Mouse (Mus musculus) lung, embryonic 16.5 days (tissue): ENCODE data around the gene Arhgap25. TPM values are rescaled to one million over a fixed set of nuclear protein-coding genes. Genes with fewer than 3 reads are reported as not detected.

ENCODE experiments used
- ATAC-seq: fragments of 200-750 bp; cut with Nextera tagmentation; 2 replicates; pipeline ENCODE4 v1.8.0; 2017; ENCODE audit warnings: low read depth, mild to moderate bottlenecking, moderate library complexity
- H3K27ac ChIP-seq: fragments of 300-500 bp; sonication (generic); 2 replicates; pipeline ENCODE4 v1.5.1; 2014; ENCODE audit warnings: mild to moderate bottlenecking, control low read depth, low read length
- H3K27me3 ChIP-seq: fragments of 300-500 bp; sonication (generic); 2 replicates; pipeline ENCODE4 v1.6.1; 2014; ENCODE audit warnings: low read depth, low read length, mixed read lengths; ENCODE audit not compliant: control insufficient read depth, insufficient read depth
- H3K36me3 ChIP-seq: fragments of 300-500 bp; sonication (generic); 2 replicates; pipeline ENCODE4 v1.6.1; 2014; ENCODE audit warnings: low read length; ENCODE audit not compliant: control insufficient read depth, insufficient read depth
- H3K4me1 ChIP-seq: fragments of 300-500 bp; sonication (generic); replicated peaks from 2 replicates; pipeline ENCODE4 v1.6.1; 2014; ENCODE audit warnings: low read length, mixed read lengths; ENCODE audit not compliant: control insufficient read depth, insufficient read depth
- H3K4me2 ChIP-seq: fragments of 300-500 bp; sonication (generic); 2 replicates; pipeline ENCODE4 v1.6.1; 2014; ENCODE audit warnings: low read depth, low read length, control low read depth
- H3K4me3 ChIP-seq: fragments of 300-500 bp; sonication (generic); 2 replicates; pipeline ENCODE4 v1.5.1; 2014; ENCODE audit warnings: mild to moderate bottlenecking, low read length, control low read depth
- H3K9ac ChIP-seq: fragments of 300-500 bp; sonication (generic); 2 replicates; pipeline ENCODE4 v1.6.1; 2014; ENCODE audit warnings: low read length, control low read depth
- H3K9me3 ChIP-seq: fragments of 300-500 bp; sonication (generic); 2 replicates; pipeline ENCODE4 v1.6.1; 2016; ENCODE audit warnings: low read length; ENCODE audit not compliant: control insufficient read depth
- WGBS: fragments of 180-500 bp; shearing (Covaris S2); extraction: QIAGEN DNeasy Blood & Tissue Kit; methylation state at CpG from one replicate; pipeline ENCODE4 v1.1.7; 2014; 5-methylcytosine and 5-hydroxymethylcytosine counted together
- polyA plus RNA-seq: library from polyadenylated mRNA; unstranded; fragments of >200 nt; fragmentation: Nextera tagmentation; extraction: Ambion mirVana; gene quantifications from 2 replicates; pipeline ENCODE4 v1.2.1, GENCODE M21; 2015

Gene Arhgap25
- polyA plus RNA-seq, 1 experiment from 2014 or later: 9.4 TPM

GRCm38 (mm10) chr6:87565166-87565565 lies 32.1 kb upstream of the Arhgap25 start:
- Histone ChIP-seq H3K27me3 (no peaks in the 10 kb centered on the region), H3K4me3 (no peak overlapping the region), H3K27ac (no peak overlapping the region), H3K36me3 (no peaks in the 10 kb centered on the region), H3K9me3 (no peaks in the 10 kb centered on the region), H3K4me1 (peaks cover 3% of the 10 kb centered on the region), H3K9ac (no peak overlapping the region), H3K4me2 (no peak overlapping the region)
- 0 out of 2 replicates have a peak, but pooled peaks have one; percentile 44 for ATAC-seq
- 63% methylated on average over 5 of the region's 5 CpGs for WGBS

- H3K4me3 ChIP-seq: no peak overlapping the region
- 84% methylated on average over 4 of the region's 4 CpGs for WGBS
- no peaks in the 10 kb centered on the region for H3K36me3 ChIP-seq
- no peaks in the 10 kb centered on the region for H3K27me3 ChIP-seq
- no peak overlapping the region for H3K27ac ChIP-seq
- H3K9ac ChIP-seq: no peak overlapping the region
- no peak overlapping the region for H3K4me2 ChIP-seq
- ATAC-seq: no peak
- H3K9me3 ChIP-seq: no peaks in the 10 kb centered on the region
- H3K4me1 ChIP-seq: peaks cover 3% of the 10 kb centered on the region
Observed at GRCm38 (mm10) chr6:87564356-87564755, 31.3 kb upstream of the Arhgap25 start.

GRCm38 (mm10) chr6:87553724-87554123 lies 20.7 kb upstream of the Arhgap25 start:
- Histone ChIP-seq H3K4me3 (no peak overlapping the region), H3K9ac (no peak overlapping the region), H3K4me1 (no peaks in the 10 kb centered on the region), H3K27me3 (no peaks in the 10 kb centered on the region), H3K9me3 (no peaks in the 10 kb centered on the region), H3K36me3 (no peaks in the 10 kb centered on the region), H3K4me2 (no peak overlapping the region), H3K27ac (no peak overlapping the region)
- no peak for ATAC-seq
- WGBS: 73% methylated on average over 3 of the region's 3 CpGs

GRCm38 (mm10) chr6:87552054-87552807 lies 19.2 kb upstream of the Arhgap25 start:
- WGBS: 47% methylated on average over 7 of the region's 7 CpGs
- no peak overlapping the region for H3K27ac ChIP-seq
- no peak overlapping the region for H3K4me3 ChIP-seq
- H3K9me3 ChIP-seq: no peaks in the 10 kb centered on the region
- no peaks in the 10 kb centered on the region for H3K4me1 ChIP-seq
- H3K36me3 ChIP-seq: no peaks in the 10 kb centered on the region
- H3K27me3 ChIP-seq: no peaks in the 10 kb centered on the region
- no peak for ATAC-seq
- H3K4me2 ChIP-seq: no peak overlapping the region
- H3K9ac ChIP-seq: no peak overlapping the region

GRCm38 (mm10) chr6:87547836-87548235 lies 14.8 kb upstream of the Arhgap25 start:
- Histone ChIP-seq H3K27me3 (no peaks in the 10 kb centered on the region), H3K4me2 (no peak overlapping the region), H3K4me1 (no peaks in the 10 kb centered on the region), H3K9me3 (peaks cover 7% of the 10 kb centered on the region), H3K9ac (no peak overlapping the region), H3K4me3 (no peak overlapping the region), H3K27ac (no peak overlapping the region), H3K36me3 (no peaks in the 10 kb centered on the region)
- WGBS: 84% methylated on average over 7 of the region's 7 CpGs
- ATAC-seq: no peak

- Histone ChIP-seq H3K9me3 (peaks cover 7% of the 10 kb centered on the region), H3K27ac (no peak overlapping the region), H3K36me3 (no peaks in the 10 kb centered on the region), H3K27me3 (no peaks in the 10 kb centered on the region), H3K4me2 (no peak overlapping the region), H3K4me3 (no peak overlapping the region), H3K4me1 (no peaks in the 10 kb centered on the region), H3K9ac (no peak overlapping the region)
- WGBS: 70% methylated on average over 4 of the region's 4 CpGs
- ATAC-seq: no peak
Observed at GRCm38 (mm10) chr6:87547431-87547830, 14.4 kb upstream of the Arhgap25 start.

- Histone ChIP-seq H3K27me3 (no peaks in the 10 kb centered on the region), H3K27ac (no peak overlapping the region), H3K9ac (no peak overlapping the region), H3K9me3 (peaks cover 7% of the 10 kb centered on the region), H3K36me3 (no peaks in the 10 kb centered on the region), H3K4me3 (no peak overlapping the region), H3K4me1 (peaks cover 4% of the 10 kb centered on the region), H3K4me2 (no peak overlapping the region)
- 50% methylated on average over 1 of the region's 1 CpGs for WGBS
- ATAC-seq: no peak
Observed at GRCm38 (mm10) chr6:87545331-87546217, 12.5 kb upstream of the Arhgap25 start.

GRCm38 (mm10) chr6:87542027-87542426 lies 9.0 kb upstream of the Arhgap25 start:
- ATAC-seq: peak; percentile 90
- 25% methylated on average over 9 of the region's 9 CpGs for WGBS
- Histone ChIP-seq H3K4me3 (no peak overlapping the region), H3K9ac (no peak overlapping the region), H3K4me2 (no peak overlapping the region), H3K27me3 (no peaks in the 10 kb centered on the region), H3K27ac (no peak overlapping the region), H3K9me3 (peaks cover 7% of the 10 kb centered on the region), H3K36me3 (no peaks in the 10 kb centered on the region), H3K4me1 (peaks cover 4% of the 10 kb centered on the region)

GRCm38 (mm10) chr6:87541171-87541571 lies 8.1 kb upstream of the Arhgap25 start:
- Histone ChIP-seq H3K9me3 (peaks cover under 1% of the 10 kb centered on the region), H3K4me1 (peaks cover 5% of the 10 kb centered on the region), H3K4me3 (no peak overlapping the region), H3K27ac (no peak overlapping the region), H3K4me2 (no peak overlapping the region), H3K27me3 (no peaks in the 10 kb centered on the region), H3K9ac (no peak overlapping the region), H3K36me3 (no peaks in the 10 kb centered on the region)
- 69% methylated on average over 6 of the region's 6 CpGs for WGBS
- ATAC-seq: 0 out of 2 replicates have a peak, but pooled peaks have one; percentile 11
